Mouse (Mus musculus) layer of hippocampus, adult 9-10 months (tissue): ENCODE measurements at regions not wholly inside any gene's neighbourhood (a gene's known extent, or its start where the extent isn't known, plus 50 kb on each side); places are given as distances from the start of the nearest gene placed in this dataset.

ENCODE experiments used
- DNase-seq: peaks from one replicate; pipeline ENCODE4 v3.0.0; 2022; ENCODE audit warnings: low spot score

DNA sequence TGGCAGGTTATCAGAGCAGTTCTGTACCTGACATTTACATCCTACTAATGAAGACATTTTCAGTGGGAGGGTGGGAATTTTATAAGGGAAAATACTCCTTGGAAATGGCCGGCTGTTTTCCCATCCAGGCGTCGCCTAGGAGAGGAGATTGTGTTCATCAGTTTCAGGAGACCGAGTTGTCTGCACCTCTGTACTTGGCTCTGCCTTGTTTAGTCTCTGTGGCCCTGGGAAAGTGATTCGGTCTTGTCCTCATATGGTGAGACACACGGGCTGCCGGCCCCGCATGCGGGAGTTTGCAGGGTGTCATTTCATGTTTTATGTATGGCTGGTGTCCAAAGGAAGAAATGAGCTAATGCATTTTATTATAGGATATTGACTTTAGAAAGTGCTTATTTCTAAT, 287.9 kb downstream of the Cd109 start:
- no peak for DNase-seq

DNA sequence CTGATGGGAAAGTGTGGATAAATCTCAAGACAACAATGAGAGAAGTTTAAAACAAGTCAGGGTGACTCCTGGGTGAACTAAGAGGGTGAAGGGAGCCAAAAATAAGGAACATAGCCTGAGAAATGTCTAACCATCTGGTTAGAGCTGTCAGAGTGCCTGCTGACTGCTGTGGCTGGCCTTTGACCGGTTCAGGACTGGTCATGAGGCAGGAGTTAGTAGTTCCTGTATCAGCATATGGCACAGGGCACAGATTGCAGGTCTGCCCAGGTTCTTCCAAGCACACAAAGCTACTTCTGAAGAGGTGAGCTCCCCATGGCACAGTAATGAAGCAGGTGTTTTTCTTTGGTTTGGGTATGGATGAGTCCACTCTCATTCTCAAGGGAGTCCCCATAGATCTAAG, 302.0 kb downstream of the Cd109 start:
- no peak for DNase-seq

DNA sequence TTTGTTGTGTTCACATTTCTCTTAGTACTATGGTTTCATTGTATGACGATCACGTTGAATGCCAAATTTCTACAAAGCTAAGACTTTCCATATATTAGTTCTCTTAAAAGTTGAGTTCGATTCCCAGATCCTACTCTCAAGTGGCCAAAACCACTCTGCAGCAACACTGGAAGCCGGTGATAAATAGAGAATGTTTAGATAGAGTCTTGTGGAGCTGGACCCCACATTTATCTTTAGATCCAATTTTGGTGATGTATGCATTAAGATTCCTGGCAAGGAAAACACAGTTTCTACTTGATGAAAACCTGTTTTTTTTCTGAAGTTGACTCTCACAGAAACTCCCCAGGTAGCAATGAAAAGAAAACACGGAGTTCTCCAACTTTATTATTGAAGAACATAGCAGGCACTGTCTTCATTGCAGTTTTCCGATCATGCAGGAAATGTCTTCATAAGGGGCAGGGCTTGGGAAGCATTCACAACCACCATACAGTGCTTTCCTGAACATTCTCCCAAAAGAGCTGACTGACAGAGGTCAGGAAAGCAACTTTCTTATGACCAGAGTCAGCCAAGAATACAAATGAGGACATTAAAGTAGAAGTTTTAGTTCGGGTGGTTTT, 310.7 kb downstream of the Cd109 start:
- DNase-seq, result no peak

DNA sequence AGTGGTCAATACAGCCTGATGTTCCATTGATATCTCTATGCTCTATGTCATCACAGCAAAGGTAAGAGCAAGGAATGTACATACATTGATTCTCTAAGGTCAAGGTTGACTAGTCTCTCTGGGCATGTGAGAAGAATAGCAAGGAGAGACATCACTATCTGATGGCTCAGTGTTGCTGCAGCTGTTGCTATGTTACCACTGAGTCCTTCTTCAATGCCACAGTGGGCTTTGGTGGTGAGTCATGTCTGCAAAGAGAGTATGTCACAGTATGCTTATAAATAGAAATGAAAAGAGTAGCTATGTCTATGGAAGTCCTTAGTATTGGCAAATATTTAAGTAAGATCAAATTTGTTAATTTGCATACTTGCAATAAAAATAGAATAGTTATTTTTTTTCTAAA, 326.3 kb downstream of the Cd109 start:
- no peak for DNase-seq

DNA sequence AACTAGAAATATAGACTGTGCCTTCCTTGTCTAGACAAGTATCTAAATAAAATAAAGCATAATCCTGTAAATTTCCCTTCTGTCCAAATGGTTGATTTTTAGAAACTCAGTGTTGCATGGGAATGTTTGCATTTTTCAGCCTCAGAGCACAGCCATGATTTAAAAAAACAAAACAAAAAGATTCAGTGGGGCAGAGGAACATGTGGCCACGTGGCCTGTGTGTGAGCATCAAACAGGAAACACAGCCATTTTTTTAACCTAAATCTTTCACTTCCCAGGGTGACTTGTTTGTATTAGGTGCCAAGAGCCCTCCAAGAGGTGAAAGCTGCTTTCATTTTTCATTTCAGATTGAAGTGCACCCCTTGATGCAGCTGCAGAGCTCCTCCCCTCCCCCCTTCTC, 349.5 kb downstream of the Cd109 start:
- no peak for DNase-seq

DNA sequence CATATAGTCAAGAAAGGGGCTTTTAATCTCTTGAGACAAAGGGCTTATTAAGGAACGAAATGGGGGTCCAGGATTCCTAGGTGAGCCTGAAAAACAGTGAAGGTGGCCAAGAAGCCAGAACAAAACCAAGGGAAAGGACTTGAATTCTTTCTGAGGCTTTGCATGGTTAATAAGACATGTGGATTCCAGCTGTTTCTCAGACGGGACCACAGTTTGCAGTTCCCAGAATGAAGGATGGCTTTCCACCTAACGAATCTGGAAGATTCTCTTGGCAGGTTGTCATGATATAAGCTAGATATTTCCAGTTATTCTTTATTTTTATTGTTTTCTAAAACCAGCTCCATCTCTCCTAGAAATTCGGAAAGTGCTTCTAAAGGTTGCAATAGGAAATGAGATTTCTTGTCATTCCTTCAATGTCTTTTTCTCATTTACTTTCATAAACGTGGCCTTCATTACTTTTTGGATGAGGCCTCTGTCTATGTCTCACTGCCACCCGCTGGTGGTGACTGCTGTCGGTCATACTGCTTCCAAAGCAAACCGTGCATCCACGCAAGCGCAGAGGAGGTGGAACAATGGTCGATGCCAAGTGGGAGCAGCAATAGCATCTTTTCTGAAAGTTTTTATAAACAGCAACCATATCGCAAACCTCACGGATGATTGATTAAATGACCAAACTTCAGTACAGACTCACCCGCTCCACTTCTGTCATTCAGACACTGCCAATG, 350.0 kb downstream of the Cd109 start:
- DNase-seq, result no peak

DNA sequence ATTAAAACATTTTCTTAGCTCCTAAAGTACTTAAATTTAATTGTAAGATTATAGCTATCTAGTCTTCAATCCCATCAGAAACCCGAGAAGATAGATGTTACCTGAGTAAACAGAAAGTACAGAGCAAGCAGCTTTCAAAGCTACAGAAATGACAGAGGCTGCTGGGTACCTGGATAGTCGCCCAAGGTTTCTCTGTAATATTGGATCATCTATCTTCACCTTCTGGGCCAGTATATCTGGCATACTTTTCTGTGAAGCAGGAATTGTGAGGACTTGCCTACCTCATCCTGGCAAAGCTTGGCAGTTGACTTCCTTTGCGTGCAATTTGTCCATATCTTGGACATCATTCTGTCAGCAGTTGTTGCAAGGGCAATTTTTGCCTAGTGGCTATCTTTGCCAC, 356.4 kb downstream of the Cd109 start:
- DNase-seq, result no peak

DNA sequence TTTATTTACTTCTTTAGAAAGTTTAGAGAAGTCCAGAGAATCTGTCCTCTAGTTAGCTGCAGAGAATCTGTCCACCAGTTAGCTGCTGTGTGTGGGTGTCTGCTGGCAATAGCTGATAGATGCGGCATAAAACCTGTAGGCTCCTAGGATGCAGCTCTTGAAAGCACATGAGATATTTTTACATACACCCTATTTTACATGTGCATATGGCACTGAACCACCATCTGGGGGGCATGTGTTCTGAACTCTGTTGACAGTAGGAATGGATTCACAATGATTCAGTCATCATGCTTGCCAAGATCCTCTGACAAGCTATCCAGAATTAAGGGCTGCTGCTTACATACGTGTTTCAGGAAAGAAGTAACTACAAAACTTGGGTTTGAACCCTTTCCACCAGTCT, 368.4 kb downstream of the Cd109 start:
- DNase-seq, result peak; percentile 31

DNA sequence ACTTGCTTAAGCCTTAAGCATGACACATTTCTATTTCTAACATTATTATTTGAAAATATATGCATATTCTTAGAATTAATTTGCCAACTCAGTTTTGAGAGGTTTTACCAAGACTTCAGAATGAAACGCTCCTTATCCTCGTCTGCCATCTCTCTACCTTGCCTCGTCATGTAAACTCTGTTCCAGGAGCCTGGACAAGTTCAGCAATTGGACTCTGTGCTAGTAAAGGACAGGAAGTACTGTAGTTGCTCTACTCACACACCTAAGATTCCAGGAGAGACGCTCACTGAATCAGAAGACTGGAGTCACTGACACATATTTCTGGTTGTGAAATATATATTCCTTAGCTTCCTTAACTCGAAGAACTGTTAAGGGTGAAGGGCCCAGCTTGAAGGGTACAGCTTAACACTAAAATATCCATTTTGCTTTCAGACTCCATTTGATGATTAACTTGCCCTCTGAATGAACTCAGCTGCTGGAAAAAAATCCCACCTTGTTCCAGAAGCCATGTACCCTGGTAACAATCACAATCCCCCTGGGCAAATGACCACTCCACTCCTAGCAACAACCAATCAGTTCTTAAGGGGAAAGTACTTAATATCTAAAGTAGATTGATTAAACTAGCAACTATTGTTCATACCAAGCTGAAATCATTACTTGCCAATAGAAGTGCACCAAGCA, 370.0 kb downstream of the Cd109 start:
- no peak for DNase-seq

DNA sequence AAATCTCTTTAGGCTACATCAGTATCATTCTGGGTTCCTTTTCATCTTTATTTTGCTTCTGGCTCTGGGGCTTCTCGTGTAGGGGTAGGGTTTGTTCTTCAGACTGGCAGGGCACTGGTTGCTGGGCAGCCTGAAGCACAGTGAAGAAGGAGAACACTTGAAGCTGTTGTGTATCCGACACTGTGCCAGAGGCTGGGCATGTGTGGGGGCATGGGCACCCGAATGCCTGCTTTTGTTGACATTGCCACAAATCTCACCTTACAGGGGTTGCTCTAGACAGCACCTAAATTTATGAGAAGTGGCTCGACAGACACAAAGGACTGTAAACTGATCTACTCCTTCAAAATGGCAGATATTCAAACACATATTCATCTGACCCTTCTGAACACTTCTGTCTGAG, 376.0 kb downstream of the Cd109 start:
- DNase-seq, result no peak

DNA sequence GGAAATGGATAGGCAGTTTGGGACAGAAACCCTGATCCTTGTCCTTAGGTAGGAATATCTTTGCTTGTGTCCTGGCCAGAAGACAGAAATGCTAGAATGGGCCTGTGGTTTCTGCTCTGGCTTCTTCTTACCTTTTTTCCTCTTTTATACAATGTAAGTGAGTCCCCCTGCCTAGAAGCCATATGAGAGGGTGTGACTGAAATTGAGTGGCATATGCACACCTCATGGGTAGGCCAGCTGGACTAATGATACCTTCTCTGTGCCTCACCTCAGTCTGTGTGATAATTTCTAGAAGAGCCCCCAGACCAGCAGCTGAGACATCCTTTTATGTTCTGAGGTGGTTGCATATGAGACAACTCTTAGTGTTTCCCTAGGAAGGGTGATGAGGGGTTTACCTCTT, 385.7 kb downstream of the Cd109 start:
- no peak for DNase-seq

DNA sequence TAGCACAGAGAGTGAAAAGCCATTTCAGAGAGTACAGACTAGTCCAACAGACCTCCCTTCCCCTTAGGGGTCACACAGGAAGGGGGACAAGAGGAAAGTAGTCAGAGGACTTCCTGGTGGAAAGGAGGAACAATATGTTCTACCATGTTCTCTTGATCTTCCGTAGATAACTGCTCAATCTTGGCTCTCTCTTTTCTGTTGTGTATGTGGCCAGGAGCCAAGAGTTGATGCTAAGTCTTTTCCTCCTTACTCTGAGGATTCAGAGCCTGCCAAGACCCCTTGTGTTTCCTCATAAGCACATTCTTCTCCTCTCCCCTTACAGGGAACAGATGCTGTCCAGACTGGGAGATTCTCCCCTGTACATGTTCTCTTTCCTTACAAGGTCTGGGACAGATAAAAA, 386.6 kb downstream of the Cd109 start:
- no peak for DNase-seq

DNA sequence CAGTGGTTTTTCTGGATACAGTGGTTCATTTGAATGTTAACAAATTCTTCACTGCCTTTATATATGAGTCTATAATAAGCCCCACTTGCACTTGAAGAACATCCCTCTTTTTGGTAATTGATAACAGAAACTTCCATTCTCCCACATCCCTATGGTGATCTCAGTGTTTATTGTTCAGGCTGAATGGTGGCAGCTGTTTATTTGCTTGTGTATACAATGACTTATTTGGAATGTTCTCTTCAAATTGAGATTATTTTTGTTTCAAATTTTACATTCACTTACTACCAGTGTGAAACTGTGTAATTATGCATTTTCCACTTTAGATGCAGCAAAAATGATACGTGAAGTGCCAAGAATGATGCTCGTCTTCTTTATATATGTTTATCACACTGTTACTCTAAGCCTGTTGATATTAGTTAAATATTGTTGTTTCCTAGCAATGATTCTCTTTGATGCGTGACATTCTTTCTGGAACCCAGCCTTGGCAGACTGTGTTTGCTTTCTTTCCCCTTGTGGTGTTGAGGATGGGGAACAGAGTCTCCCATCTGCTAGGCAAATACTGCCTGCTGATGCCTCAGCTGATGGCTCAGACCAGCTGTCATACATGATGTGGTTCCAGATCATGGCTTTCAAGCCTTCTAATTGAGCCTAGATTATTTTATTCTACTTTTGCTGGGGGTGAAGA, 389.1 kb downstream of the Cd109 start:
- DNase-seq, result peak; percentile 70

DNA sequence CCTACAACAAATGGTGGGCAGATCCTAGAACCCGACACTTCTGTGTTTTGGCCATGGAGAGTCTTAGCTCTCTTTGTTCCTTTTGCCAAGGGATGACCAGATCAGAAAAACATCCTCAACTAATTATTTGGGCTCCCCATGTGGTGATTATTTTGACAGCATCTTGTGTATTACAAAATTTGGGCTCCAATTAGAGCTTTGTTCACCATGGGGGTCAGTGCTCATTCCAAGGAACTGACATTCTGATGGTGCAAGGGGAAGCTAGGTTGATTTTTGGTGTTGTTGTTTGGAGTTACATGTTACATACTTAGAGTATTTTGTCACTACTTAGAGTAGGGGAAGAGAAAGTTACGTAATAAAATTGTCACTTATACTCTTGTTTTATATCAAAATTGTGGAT, 406.9 kb downstream of the Cd109 start:
- DNase-seq, result no peak

DNA sequence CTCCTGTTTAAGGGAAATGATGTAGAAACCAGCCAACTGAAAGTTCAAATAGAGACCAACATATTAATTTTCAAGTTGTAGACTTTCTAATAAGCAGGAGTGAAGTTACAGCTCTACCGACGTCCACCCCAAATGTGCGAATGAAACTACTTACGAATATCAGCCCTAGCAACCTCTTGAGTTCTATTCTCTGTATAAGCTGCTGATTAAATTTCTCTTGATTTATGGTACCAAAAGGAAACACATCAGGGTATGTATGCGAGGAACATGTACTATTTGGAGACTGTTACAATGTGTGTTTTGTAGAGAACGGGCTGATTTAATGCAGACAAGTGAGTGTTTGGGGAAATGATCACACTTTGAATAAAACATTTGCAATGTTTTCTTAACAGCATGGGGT, 412.9 kb downstream of the Cd109 start:
- DNase-seq, result no peak

DNA sequence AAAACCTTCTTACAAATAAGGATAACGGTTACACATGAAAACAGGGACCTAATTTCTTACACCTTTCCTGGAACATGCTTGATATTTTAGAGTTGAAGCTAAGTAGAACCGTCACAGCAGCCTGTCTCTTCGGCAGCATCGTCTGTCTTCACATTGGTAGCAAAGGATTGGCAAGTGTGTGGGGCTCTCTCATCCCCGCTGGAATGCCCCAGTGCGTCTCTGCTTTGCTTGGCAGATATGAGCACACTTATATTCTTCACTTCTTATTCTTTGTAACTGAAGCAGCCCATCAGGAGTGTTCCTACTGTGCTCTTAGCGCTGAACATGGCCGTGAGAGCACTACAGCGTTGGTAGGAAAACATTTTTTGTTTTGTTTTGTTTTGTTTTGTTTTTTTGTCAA, 414.1 kb downstream of the Cd109 start:
- DNase-seq, result no peak

DNA sequence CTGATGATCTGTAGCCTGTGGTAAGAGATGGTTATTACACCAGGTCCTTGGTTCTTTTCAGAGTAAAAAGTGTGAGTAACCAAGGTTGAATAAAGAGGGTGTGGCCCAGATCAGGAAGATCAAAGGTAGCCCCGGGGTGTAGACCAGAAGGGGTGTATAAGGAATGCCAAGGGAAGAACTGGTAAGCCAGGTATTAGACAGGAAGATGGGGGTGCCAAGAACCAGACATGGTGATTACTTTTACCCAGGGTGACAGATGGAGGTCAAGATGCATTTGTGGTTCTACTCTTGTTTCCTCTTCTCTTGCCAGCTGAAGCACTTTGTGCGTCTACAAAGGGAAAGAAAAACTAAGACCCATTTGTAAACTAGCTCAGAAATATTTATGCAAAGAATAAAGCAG, 420.3 kb downstream of the Cd109 start:
- no peak for DNase-seq

DNA sequence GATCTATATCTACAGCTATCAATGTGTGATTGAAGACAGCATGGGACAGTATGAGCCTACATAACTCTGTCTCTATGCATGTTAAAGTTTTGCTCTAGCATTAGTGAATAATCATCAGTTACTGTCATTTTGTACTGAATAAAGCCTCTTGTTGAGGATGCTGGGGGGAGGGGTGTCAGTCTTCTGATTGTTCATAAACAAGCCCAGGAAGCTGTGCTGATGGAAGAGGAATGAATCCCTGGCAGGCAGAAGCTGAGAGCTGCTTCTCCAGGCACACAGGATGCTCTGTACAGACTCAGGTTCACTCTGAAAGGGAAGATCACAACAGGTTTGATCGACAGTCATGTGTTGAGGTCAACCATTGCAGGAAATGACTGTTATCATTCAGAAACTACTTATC, 421.7 kb downstream of the Cd109 start:
- no peak for DNase-seq

DNA sequence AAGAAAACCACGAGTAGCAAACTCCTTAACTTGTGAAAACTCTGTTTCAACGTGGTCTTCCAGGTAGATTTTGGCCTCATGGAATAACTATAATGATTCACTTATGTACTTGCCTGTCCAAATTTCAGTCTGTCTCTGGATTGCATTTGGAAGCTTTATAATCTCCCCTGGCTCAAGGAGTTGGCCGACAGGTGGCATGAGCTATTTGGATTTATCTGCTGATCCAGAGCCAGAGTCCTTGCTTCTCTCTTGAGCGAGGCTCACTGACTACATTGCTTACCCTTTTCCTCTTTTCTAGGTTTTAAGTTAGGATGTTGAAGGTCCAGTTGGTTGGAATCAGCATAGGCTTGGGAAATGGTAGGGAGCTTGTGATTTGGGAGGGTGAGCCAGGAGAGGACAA, 423.6 kb downstream of the Cd109 start:
- no peak for DNase-seq

DNA sequence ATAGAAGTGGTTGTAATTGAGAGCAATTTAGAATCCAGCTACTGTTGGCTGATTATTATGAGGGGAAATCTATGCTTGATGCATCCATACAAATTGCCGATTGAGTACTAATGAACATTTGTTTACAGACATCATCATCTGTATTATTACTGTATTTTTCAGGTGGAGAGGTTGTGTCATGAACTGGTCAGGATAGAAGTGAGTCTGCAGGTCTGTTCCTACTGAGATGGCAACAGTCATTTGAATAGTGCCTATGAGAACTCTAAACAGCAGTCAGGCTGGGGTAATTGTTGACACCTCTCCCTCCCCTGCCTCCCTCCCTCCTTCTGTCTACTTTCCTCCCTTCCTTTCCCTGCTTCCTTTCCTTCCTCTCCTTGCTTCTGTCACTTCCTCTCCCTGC, 429.0 kb downstream of the Cd109 start:
- no peak for DNase-seq

DNA sequence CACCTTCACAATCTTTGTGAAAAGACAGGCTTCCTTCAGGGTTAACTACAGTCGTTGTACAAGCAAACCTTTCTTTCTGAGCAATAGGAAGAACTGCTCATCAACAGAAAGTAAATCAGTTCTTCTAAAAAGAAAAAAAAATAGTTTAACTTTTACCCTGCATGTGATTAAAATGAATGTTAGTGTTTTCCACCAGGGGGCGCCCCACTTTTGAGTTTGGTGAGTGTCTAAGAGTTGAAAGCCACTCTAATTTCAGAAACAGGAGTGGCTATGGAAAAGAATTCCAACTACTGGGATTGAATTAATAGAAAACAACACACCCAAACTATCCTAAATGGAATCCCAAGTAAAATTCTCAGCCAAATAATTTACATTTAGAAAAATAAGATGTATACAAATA, 430.0 kb downstream of the Cd109 start:
- no peak for DNase-seq

DNA sequence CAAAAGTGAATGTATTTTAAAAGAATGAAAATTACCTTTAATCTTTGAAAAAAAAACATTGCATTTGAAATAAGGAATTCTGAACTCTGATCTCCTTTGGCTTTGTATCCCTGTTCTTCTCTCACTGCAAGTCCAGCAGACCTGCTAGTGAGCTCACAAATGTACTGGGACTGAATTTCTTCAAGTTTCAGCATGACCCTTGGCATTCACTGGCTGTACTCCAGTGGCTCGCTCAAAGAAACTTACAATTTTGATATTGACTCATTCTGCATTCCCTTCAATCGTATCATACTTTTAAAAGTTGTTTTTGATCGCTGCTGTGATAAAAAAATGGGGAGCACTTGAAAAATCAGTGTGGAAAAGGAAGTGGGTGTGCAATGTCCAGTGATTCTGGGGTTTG, 456.6 kb downstream of the Cd109 start:
- DNase-seq, result no peak

DNA sequence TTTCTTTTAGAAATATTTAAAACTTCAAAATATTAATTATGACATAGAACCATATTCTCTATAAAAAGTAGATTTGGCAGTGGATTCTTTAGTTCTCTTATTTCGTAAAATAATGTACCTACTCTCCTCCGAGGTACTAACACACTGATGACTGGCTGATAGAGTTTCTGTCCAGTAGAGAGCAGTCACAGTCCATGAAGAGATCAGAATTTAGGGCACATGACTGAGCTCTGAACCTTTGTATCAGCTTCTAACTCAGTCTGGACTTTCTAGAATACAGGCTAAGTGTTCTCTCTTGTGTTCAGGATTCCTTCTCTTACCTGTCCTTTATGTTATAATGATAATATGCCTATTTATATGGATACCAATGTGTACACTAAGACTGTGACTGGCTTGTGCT, 494.3 kb downstream of the Cd109 start:
- DNase-seq, result peak; percentile 9
